Mouse (Mus musculus) small intestine, adult 2 months (tissue): ENCODE results near the gene Xpnpep1.

Source experiments
- CTCF ChIP-seq: fragments of 200-500 bp; IDR thresholded peaks from 2 replicates; pipeline ENCODE4 v1.5.1; 2012; ENCODE audit warnings: low read depth, mild to moderate bottlenecking, control low read depth, inconsistent platforms, low read length, moderate library complexity, mixed read lengths; ENCODE audit not compliant: insufficient replicate concordance, insufficient read length; ENCODE audit errors: extremely low read depth
- POLR2A ChIP-seq: fragments of 200-500 bp; IDR thresholded peaks from 2 replicates; pipeline ENCODE4 v1.6.1; 2012; ENCODE audit warnings: low read depth, mild to moderate bottlenecking, control low read depth, inconsistent platforms, low read length, moderate library complexity

GRCm38 (mm10) chr19:53053355-53053754 is 13.3 kb upstream of the Xpnpep1 start:
- TF ChIP-seq POLR2A: no peak
- no peak for TF ChIP-seq CTCF
